Mouse (Mus musculus): ENCODE data around the gene Retsat. TPM values are rescaled to one million over a fixed set of nuclear protein-coding genes. Genes with fewer than 3 reads are reported as not detected.
A peak's percentile ranks its signal among the peaks of the same experiment; 100 is the strongest.

Gene Retsat
- polyA plus RNA-seq, 1 experiment from 2014 or later: 5.0 TPM

- Histone ChIP-seq H3K4me2 (no peak overlapping the region), H3K4me3 (ENCODE audit: low read depth, low read length) (no peak overlapping the region), H3K27me3 (ENCODE audit: control insufficient read depth, insufficient read depth, low read length) (no peaks in the 10 kb centered on the region), H3K4me1 (ENCODE audit: control insufficient read depth, insufficient read depth, low read length) (no peaks in the 10 kb centered on the region), H3K9me3 (ENCODE audit: control insufficient read depth, low read length) (no peaks in the 10 kb centered on the region), H3K9ac (ENCODE audit: low read length) (no peak overlapping the region), H3K27ac (ENCODE audit: low read depth, low read length) (no peak overlapping the region), H3K36me3 (ENCODE audit: control insufficient read depth, insufficient read depth, low read length) (no peaks in the 10 kb centered on the region)
- DNase-seq (ENCODE audit: low spot score, missing footprints): no peak
- 87% methylated on average over 7 of the region's 7 CpGs for WGBS
- ATAC-seq (ENCODE audit: low FRiP score): no peak
These were observed 47.1 kb downstream of the Retsat start for GRCm38 (mm10) chr6:72645364-72645763.

DNA sequence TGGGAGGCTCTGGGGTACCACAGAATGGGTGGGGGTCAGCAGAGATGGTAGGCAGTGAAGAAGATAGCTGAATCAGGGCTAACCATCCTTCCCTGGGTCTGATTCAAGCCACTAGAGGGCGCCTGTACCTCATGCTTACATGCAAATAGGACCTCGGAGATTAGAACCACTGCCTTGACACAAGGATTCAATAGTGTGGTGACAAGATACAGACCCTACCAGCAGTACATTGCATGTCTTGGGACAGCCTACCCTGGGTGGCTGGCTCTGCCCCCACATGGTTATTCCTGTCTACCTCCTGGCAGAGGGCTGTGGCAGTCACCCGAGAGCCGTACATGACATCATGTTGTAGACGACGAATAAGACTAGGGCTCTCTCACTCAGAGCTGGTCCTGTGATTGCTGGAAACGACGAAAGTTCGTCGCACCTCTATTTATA is 49.1 kb downstream of the Retsat start:
- no peaks in the 10 kb centered on the region for H3K27me3 ChIP-seq (ENCODE audit: control insufficient read depth, insufficient read depth, low read length)
- H3K9ac ChIP-seq (ENCODE audit: low read length): no peak overlapping the region
- H3K9me3 ChIP-seq (ENCODE audit: control insufficient read depth, low read length): no peaks in the 10 kb centered on the region
- WGBS: 69% methylated on average over 10 of the region's 10 CpGs
- no peak overlapping the region for H3K27ac ChIP-seq (ENCODE audit: low read depth, low read length)
- ATAC-seq (ENCODE audit: low FRiP score) (peak; percentile 77), DNase-seq (ENCODE audit: low spot score, missing footprints) (peak; percentile 96)
- H3K4me3 ChIP-seq (ENCODE audit: low read depth, low read length): no peak overlapping the region
- no peaks in the 10 kb centered on the region for H3K4me1 ChIP-seq (ENCODE audit: control insufficient read depth, insufficient read depth, low read length)
- H3K4me2 ChIP-seq: no peak overlapping the region
- H3K36me3 ChIP-seq (ENCODE audit: control insufficient read depth, insufficient read depth, low read length): no peaks in the 10 kb centered on the region

GRCm38 (mm10) chr6:72648002-72648595 is 49.8 kb downstream of the Retsat start:
- Histone ChIP-seq H3K27me3 (ENCODE audit: control insufficient read depth, insufficient read depth, low read length) (no peaks in the 10 kb centered on the region), H3K36me3 (ENCODE audit: control insufficient read depth, insufficient read depth, low read length) (no peaks in the 10 kb centered on the region), H3K4me2 (no peak overlapping the region), H3K4me3 (ENCODE audit: low read depth, low read length) (no peak overlapping the region), H3K4me1 (ENCODE audit: control insufficient read depth, insufficient read depth, low read length) (no peaks in the 10 kb centered on the region), H3K9me3 (ENCODE audit: control insufficient read depth, low read length) (no peaks in the 10 kb centered on the region), H3K27ac (ENCODE audit: low read depth, low read length) (no peak overlapping the region), H3K9ac (ENCODE audit: low read length) (no peak overlapping the region)
- no peak for DNase-seq (ENCODE audit: low spot score, missing footprints)
- no peak for ATAC-seq (ENCODE audit: low FRiP score)
- whole genome bisulfite sequencing: 69% methylated on average over 12 of the region's 12 CpGs

GRCm38 (mm10) chr6:72650338-72650851 is 52.1 kb downstream of the Retsat start:
- no peak overlapping the region for H3K9ac ChIP-seq (ENCODE audit: low read length)
- H3K4me1 ChIP-seq (ENCODE audit: control insufficient read depth, insufficient read depth, low read length): peaks cover 9% of the 10 kb centered on the region

GRCm38 (mm10) chr6:72653419-72653818 is 55.1 kb downstream of the Retsat start:
- ATAC-seq (ENCODE audit: low FRiP score): no peak

More at GRCm38 (mm10) chr6:72650338-72650851, 52.1 kb downstream of the Retsat start:
- no peaks in the 10 kb centered on the region for H3K9me3 ChIP-seq (ENCODE audit: control insufficient read depth, low read length)
- no peaks in the 10 kb centered on the region for H3K27me3 ChIP-seq (ENCODE audit: control insufficient read depth, insufficient read depth, low read length)
- no peak overlapping the region for H3K4me2 ChIP-seq
- ATAC-seq (ENCODE audit: low FRiP score) (no peak), DNase-seq (ENCODE audit: low spot score, missing footprints) (no peak)
- no peaks in the 10 kb centered on the region for H3K36me3 ChIP-seq (ENCODE audit: control insufficient read depth, insufficient read depth, low read length)
- 93% methylated on average over 10 of the region's 10 CpGs for WGBS
- no peak overlapping the region for H3K4me3 ChIP-seq (ENCODE audit: low read depth, low read length)
- no peak overlapping the region for H3K27ac ChIP-seq (ENCODE audit: low read depth, low read length)

DNA sequence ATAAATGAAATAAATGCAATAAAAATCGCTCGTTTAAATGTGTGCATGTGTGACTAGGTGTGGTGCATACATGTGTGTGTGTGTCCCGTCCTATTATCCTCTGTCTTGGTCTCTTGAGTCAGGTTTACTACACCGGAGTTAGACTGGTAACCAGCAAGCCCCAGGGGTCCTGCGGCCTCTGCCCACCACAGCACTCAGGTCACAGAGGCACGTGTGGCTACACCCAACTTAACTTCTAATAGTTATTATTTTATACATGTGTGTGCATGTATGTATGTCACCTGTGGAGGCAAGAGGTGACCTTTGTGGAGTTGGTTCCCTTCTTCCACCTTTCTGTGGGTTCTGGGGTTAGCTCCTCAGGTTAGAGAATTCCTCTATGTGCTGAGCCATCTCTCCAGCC is 56.1 kb downstream of the Retsat start:
- 88% methylated on average over 6 of the region's 6 CpGs for WGBS

More at GRCm38 (mm10) chr6:72653419-72653818, 55.1 kb downstream of the Retsat start:
- no peak overlapping the region for H3K9ac ChIP-seq (ENCODE audit: low read length)
- H3K36me3 ChIP-seq (ENCODE audit: control insufficient read depth, insufficient read depth, low read length): no peaks in the 10 kb centered on the region
- no peak overlapping the region for H3K4me3 ChIP-seq (ENCODE audit: low read depth, low read length)
- H3K27me3 ChIP-seq (ENCODE audit: control insufficient read depth, insufficient read depth, low read length): no peaks in the 10 kb centered on the region
- H3K4me2 ChIP-seq: no peak overlapping the region
- H3K9me3 ChIP-seq (ENCODE audit: control insufficient read depth, low read length): no peaks in the 10 kb centered on the region
- no peak for DNase-seq (ENCODE audit: low spot score, missing footprints)
- 63% methylated on average over 7 of the region's 7 CpGs for WGBS
- peaks cover 14% of the 10 kb centered on the region for H3K4me1 ChIP-seq (ENCODE audit: control insufficient read depth, insufficient read depth, low read length)
- no peak overlapping the region for H3K27ac ChIP-seq (ENCODE audit: low read depth, low read length)

DNA sequence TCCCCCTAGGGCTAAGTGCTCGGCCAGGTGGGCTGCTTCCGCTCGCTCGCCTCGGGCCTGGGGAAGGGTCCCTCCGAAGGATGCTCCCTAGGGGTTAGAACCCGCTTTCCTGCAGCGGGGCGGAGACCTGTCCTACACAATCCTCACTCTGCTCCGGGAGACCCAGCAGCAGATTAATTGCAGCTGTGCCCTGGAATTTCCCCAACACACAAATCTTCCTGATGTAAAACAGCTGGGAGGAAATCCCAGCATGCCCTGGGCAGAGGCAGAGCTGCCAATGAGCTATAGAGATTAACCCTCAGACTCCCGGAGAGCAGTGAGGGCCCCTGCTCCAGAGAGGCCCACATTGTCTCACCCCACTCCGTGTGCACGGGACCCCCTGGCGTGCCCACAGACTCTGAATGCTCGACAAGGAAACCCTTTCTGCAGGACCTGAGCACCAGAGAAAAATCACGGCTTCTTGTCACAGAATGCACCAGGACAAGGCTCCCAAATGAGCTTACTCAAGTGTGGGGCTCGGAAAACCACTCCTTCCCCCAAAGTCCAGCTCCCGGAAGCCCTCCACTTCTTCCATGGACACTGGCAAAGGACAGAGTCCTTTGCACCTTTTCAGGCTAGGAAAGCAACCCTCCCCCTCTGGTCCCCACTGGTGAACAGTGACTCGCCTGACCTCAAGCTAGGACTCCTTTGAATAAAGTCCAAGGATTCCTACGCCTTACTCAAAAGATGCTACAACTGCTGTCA is 57.2 kb downstream of the Retsat start:
- H3K9ac ChIP-seq (ENCODE audit: low read length): peak overlapping the region; percentile 41
- H3K4me1 ChIP-seq (ENCODE audit: control insufficient read depth, insufficient read depth, low read length): peaks cover 14% of the 10 kb centered on the region
- H3K27ac ChIP-seq (ENCODE audit: low read depth, low read length): no peak overlapping the region; the same call in 1 of the 2 replicates
- no peaks in the 10 kb centered on the region for H3K9me3 ChIP-seq (ENCODE audit: control insufficient read depth, low read length)
- H3K4me3 ChIP-seq (ENCODE audit: low read depth, low read length): peak overlapping the region; percentile 13; the same call in 1 of the 2 replicates
- peak overlapping the region; percentile 26 for H3K4me2 ChIP-seq
- H3K36me3 ChIP-seq (ENCODE audit: control insufficient read depth, insufficient read depth, low read length): no peaks in the 10 kb centered on the region
- H3K27me3 ChIP-seq (ENCODE audit: control insufficient read depth, insufficient read depth, low read length): no peaks in the 10 kb centered on the region
- ATAC-seq (ENCODE audit: low FRiP score) (peak; percentile 77), DNase-seq (ENCODE audit: low spot score, missing footprints) (no peak)
- 39% methylated on average over 20 of the region's 20 CpGs for WGBS

More for the DNA sequence above, 56.1 kb downstream of the Retsat start:
- Histone ChIP-seq H3K9ac (ENCODE audit: low read length) (no peak overlapping the region), H3K4me3 (ENCODE audit: low read depth, low read length) (no peak overlapping the region), H3K4me2 (no peak overlapping the region), H3K4me1 (ENCODE audit: control insufficient read depth, insufficient read depth, low read length) (peaks cover 14% of the 10 kb centered on the region), H3K27me3 (ENCODE audit: control insufficient read depth, insufficient read depth, low read length) (no peaks in the 10 kb centered on the region), H3K9me3 (ENCODE audit: control insufficient read depth, low read length) (no peaks in the 10 kb centered on the region), H3K27ac (ENCODE audit: low read depth, low read length) (no peak overlapping the region), H3K36me3 (ENCODE audit: control insufficient read depth, insufficient read depth, low read length) (no peaks in the 10 kb centered on the region)
- no peak for ATAC-seq (ENCODE audit: low FRiP score)
- no peak for DNase-seq (ENCODE audit: low spot score, missing footprints)

DNA sequence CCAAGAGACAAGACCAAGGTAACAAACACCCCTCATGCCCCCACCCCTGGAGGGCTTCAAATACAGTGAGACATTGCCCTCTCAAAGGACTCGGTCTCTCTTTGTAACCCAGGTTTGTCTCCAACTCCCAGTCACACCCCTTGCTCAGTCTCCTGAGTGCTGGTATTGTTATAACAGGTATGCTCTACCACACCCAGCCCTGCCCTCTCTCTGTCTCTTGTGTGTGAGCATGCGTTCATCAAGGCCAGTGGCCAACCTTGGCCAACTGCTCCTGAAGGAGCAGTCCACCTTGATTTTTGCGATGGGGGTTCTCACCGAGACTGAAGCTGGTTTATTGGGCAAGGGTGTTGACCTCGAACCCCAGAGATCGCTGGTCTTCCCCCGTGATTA is 57.8 kb downstream of the Retsat start:
- Histone ChIP-seq H3K4me3 (ENCODE audit: low read depth, low read length) (no peak overlapping the region), H3K36me3 (ENCODE audit: control insufficient read depth, insufficient read depth, low read length) (no peaks in the 10 kb centered on the region), H3K4me2 (no peak overlapping the region), H3K27me3 (ENCODE audit: control insufficient read depth, insufficient read depth, low read length) (no peaks in the 10 kb centered on the region), H3K9ac (ENCODE audit: low read length) (no peak overlapping the region), H3K9me3 (ENCODE audit: control insufficient read depth, low read length) (no peaks in the 10 kb centered on the region), H3K4me1 (ENCODE audit: control insufficient read depth, insufficient read depth, low read length) (peaks cover 14% of the 10 kb centered on the region), H3K27ac (ENCODE audit: low read depth, low read length) (no peak overlapping the region)
- ATAC-seq (ENCODE audit: low FRiP score): no peak
- 85% methylated on average over 7 of the region's 7 CpGs for WGBS
- no peak for DNase-seq (ENCODE audit: low spot score, missing footprints)

GRCm38 (mm10) chr6:72658006-72658405 is 59.7 kb downstream of the Retsat start:
- H3K27me3 ChIP-seq (ENCODE audit: control insufficient read depth, insufficient read depth, low read length): no peaks in the 10 kb centered on the region
- H3K4me3 ChIP-seq (ENCODE audit: low read depth, low read length): no peak overlapping the region
- ATAC-seq (ENCODE audit: low FRiP score): no peak
- no peak overlapping the region for H3K4me2 ChIP-seq
- H3K9ac ChIP-seq (ENCODE audit: low read length): no peak overlapping the region
- no peak for DNase-seq (ENCODE audit: low spot score, missing footprints)
- H3K4me1 ChIP-seq (ENCODE audit: control insufficient read depth, insufficient read depth, low read length): peaks cover 14% of the 10 kb centered on the region
- H3K36me3 ChIP-seq (ENCODE audit: control insufficient read depth, insufficient read depth, low read length): no peaks in the 10 kb centered on the region
- WGBS: 63% methylated on average over 3 of the region's 3 CpGs
- H3K27ac ChIP-seq (ENCODE audit: low read depth, low read length): no peak overlapping the region
- H3K9me3 ChIP-seq (ENCODE audit: control insufficient read depth, low read length): no peaks in the 10 kb centered on the region
